Mouse (Mus musculus): ENCODE measurements around the gene Marveld2. TPM values are rescaled to one million over a fixed set of nuclear protein-coding genes. Genes with fewer than 3 reads are reported as not detected.
A peak's percentile ranks its signal among the peaks of the same experiment; 100 is the strongest.

Marveld2 gene
- polyA plus RNA-seq, 1 experiment = 11.4 TPM

GRCm38 (mm10) chr13:100602239-100602902, 14.4 kb downstream of the Marveld2 start:
- TF ChIP-seq CTCF (IDR thresholded peaks at IDR 0.05; ENCODE audit: insufficient read depth, low read length) (no peak), POLR2A (IDR thresholded peaks at IDR 0.05; ENCODE audit: borderline replicate concordance, extremely low read depth, low read depth, low read length) (no peak)
- no peak for DNase-seq
- 75% methylated on average over 5 of the region's 5 CpGs for WGBS
- no peaks in the 10 kb centered on the region for H3K4me1 ChIP-seq (ENCODE audit: control insufficient read depth, insufficient read depth, low read length)
- no peak overlapping the region for H3K4me3 ChIP-seq (replicated peaks; ENCODE audit: extremely low read depth, low read depth, low read length)

GRCm38 (mm10) chr13:100601034-100601433, 15.7 kb downstream of the Marveld2 start:
- 49% methylated on average over 8 of the region's 8 CpGs for WGBS
- Histone ChIP-seq H3K4me1 (ENCODE audit: control insufficient read depth, insufficient read depth, low read length) (no peaks in the 10 kb centered on the region), H3K4me3 (replicated peaks; ENCODE audit: extremely low read depth, low read depth, low read length) (no peak overlapping the region)
- no peak for DNase-seq
- TF ChIP-seq POLR2A (IDR thresholded peaks at IDR 0.05; ENCODE audit: borderline replicate concordance, extremely low read depth, low read depth, low read length) (no peak), CTCF (IDR thresholded peaks at IDR 0.05; ENCODE audit: insufficient read depth, low read length) (no peak)

- 56% methylated on average over 12 of the region's 12 CpGs for WGBS
- H3K4me3 ChIP-seq (replicated peaks; ENCODE audit: extremely low read depth, low read depth, low read length) = no peak overlapping the region
- no peaks in the 10 kb centered on the region for H3K4me1 ChIP-seq (ENCODE audit: control insufficient read depth, insufficient read depth, low read length)
- no peak for DNase-seq
- TF ChIP-seq POLR2A (IDR thresholded peaks at IDR 0.05; ENCODE audit: borderline replicate concordance, extremely low read depth, low read depth, low read length) (no peak), CTCF (IDR thresholded peaks at IDR 0.05; ENCODE audit: insufficient read depth, low read length) (no peak)
These were observed 16.5 kb downstream of the Marveld2 start for GRCm38 (mm10) chr13:100600317-100600716.

GRCm38 (mm10) chr13:100597284-100597683, 19.5 kb downstream of the Marveld2 start:
- Histone ChIP-seq H3K4me1 (ENCODE audit: control insufficient read depth, insufficient read depth, low read length) (no peaks in the 10 kb centered on the region), H3K4me3 (replicated peaks; ENCODE audit: extremely low read depth, low read depth, low read length) (no peak overlapping the region)
- 83% methylated on average over 9 of the region's 9 CpGs for WGBS
- DNase-seq = no peak
- TF ChIP-seq CTCF (IDR thresholded peaks at IDR 0.05; ENCODE audit: insufficient read depth, low read length) (no peak), POLR2A (IDR thresholded peaks at IDR 0.05; ENCODE audit: borderline replicate concordance, extremely low read depth, low read depth, low read length) (no peak)

GRCm38 (mm10) chr13:100595552-100595885, 21.3 kb downstream of the Marveld2 start:
- 86% methylated on average over 3 of the region's 3 CpGs for WGBS
- DNase-seq = no peak
- TF ChIP-seq CTCF (IDR thresholded peaks at IDR 0.05; ENCODE audit: insufficient read depth, low read length) (no peak), POLR2A (IDR thresholded peaks at IDR 0.05; ENCODE audit: borderline replicate concordance, extremely low read depth, low read depth, low read length) (no peak)
- no peak overlapping the region for H3K4me3 ChIP-seq (replicated peaks; ENCODE audit: extremely low read depth, low read depth, low read length)
- no peaks in the 10 kb centered on the region for H3K4me1 ChIP-seq (ENCODE audit: control insufficient read depth, insufficient read depth, low read length)

GRCm38 (mm10) chr13:100594838-100595551, 21.8 kb downstream of the Marveld2 start:
- Histone ChIP-seq H3K4me3 (replicated peaks; ENCODE audit: extremely low read depth, low read depth, low read length) (no peak overlapping the region), H3K4me1 (ENCODE audit: control insufficient read depth, insufficient read depth, low read length) (no peaks in the 10 kb centered on the region)
- no peak for DNase-seq
- TF ChIP-seq CTCF (IDR thresholded peaks at IDR 0.05; ENCODE audit: insufficient read depth, low read length) (no peak), POLR2A (IDR thresholded peaks at IDR 0.05; ENCODE audit: borderline replicate concordance, extremely low read depth, low read depth, low read length) (no peak)
- 74% methylated on average over 5 of the region's 5 CpGs for WGBS

GRCm38 (mm10) chr13:100594041-100594792, 22.6 kb downstream of the Marveld2 start:
- no peaks in the 10 kb centered on the region for H3K4me1 ChIP-seq (ENCODE audit: control insufficient read depth, insufficient read depth, low read length)
- no peak for TF ChIP-seq POLR2A (IDR thresholded peaks at IDR 0.05; ENCODE audit: borderline replicate concordance, extremely low read depth, low read depth, low read length)
- no peak for TF ChIP-seq CTCF (IDR thresholded peaks at IDR 0.05; ENCODE audit: insufficient read depth, low read length)
- 20% methylated on average over 12 of the region's 17 CpGs for WGBS
- peak overlapping the region; percentile 38 for H3K4me3 ChIP-seq (replicated peaks; ENCODE audit: extremely low read depth, low read depth, low read length)
- DNase-seq = no peak

GRCm38 (mm10) chr13:100588646-100589045, 28.1 kb downstream of the Marveld2 start:
- 83% methylated on average over 12 of the region's 12 CpGs for WGBS
- TF ChIP-seq POLR2A (IDR thresholded peaks at IDR 0.05; ENCODE audit: borderline replicate concordance, extremely low read depth, low read depth, low read length) (no peak), CTCF (IDR thresholded peaks at IDR 0.05; ENCODE audit: insufficient read depth, low read length) (no peak)
- H3K4me3 ChIP-seq (replicated peaks; ENCODE audit: extremely low read depth, low read depth, low read length) = peak overlapping the region; percentile 70
- no peak for DNase-seq
- H3K4me1 ChIP-seq (ENCODE audit: control insufficient read depth, insufficient read depth, low read length) = no peaks in the 10 kb centered on the region

GRCm38 (mm10) chr13:100582144-100582543, 34.6 kb downstream of the Marveld2 start:
- 34% methylated on average over 6 of the region's 6 CpGs for WGBS
- peaks cover 10% of the 10 kb centered on the region for H3K4me1 ChIP-seq (ENCODE audit: control insufficient read depth, insufficient read depth, low read length)
- DNase-seq = no peak
- H3K4me3 ChIP-seq (replicated peaks; ENCODE audit: extremely low read depth, low read depth, low read length) = no peak overlapping the region
- TF ChIP-seq CTCF (IDR thresholded peaks at IDR 0.05; ENCODE audit: insufficient read depth, low read length) (no peak), POLR2A (IDR thresholded peaks at IDR 0.05; ENCODE audit: borderline replicate concordance, extremely low read depth, low read depth, low read length) (no peak)
